Mouse (Mus musculus): ENCODE measurements at regions not wholly inside any gene's neighbourhood (a gene's known extent, or its start where the extent isn't known, plus 50 kb on each side); places are given as distances from the start of the nearest gene placed in this dataset.
A peak's percentile ranks its signal among the peaks of the same experiment; 100 is the strongest.
"Not testable (repeated sequence)": the region's sequence is repeated elsewhere in the genome, so short reads cannot be mapped to it uniquely, and the experiment has no call there.

- peak in 1 of 2 experiments; percentile 7 for DNase-seq (ENCODE audit: low spot score in 2 of 2)
Measured at GRCm38 (mm10) chr9:51660908-51661874, 103.9 kb upstream of the Arhgap20 start.

- no peak for DNase-seq (ENCODE audit: low spot score in 2 of 2)
Measured at GRCm38 (mm10) chr9:51661911-51662310, 103.2 kb upstream of the Arhgap20 start.

DNA sequence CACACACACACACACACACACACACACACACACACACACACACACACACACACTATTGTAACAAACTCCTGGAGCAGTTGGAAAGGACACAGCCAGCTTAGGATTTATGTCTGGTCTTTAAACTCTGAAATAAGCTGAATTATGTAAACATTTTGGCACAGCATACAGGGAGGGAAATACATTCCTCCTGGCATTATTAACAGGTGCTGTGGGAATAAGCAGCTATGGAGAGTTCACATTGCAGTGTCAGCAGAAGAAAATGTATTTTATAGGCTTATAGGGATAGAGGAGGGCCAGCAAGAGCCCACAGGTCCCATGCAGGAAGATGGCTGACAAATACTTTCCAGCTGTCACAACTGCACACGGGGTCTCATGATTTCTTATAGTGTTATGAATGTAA lies 100.8 kb upstream of the Arhgap20 start:
- DNase-seq (ENCODE audit: low spot score in 2 of 2) = no peak

DNA sequence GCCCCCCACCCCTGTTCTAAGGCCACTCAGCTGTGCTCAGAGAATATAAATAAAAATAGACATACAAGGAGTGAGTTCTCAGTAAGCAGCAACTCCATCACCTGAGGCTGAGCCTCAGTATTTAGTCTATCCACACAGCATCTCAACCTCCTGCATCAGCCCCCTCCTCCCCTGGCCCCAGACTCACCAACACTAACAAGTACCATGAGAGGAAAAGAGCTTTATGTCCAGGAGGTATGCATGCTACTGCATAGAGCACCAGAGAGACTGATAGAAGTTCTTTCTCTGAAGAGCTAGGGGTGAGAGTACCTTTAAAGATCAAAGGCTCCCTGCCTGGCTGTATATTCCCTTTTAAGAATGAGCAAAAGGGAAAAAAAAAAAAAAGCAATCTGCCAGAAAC lies 100.3 kb upstream of the Arhgap20 start:
- DNase-seq (ENCODE audit: low spot score in 2 of 2) = no peak

DNA sequence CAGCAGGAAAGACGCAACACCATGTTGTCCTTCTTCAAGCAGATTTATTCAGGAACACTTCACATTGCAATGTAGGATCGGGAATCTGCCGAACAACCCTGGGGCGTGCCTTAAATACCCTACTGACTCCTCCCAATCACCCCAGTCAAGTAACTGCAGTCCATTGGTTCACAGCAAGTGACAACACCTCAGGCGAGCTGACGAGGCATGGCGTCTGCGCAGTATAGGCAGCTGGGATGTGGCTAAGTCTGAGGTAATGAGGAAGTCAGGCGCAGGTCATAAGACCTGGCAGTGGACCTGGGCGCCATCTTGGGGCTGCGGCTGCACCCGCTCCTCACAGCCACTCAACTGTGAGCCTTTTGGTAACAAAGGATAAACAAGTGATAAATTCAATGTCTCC lies 96.2 kb upstream of the Arhgap20 start:
- not testable (repeated sequence) for DNase-seq (ENCODE audit: low spot score in 2 of 2)

- no peak for DNase-seq (ENCODE audit: low spot score in 2 of 2)
Measured at GRCm38 (mm10) chr9:51670531-51670930, 94.6 kb upstream of the Arhgap20 start.

- DNase-seq (ENCODE audit: low spot score in 2 of 2) = no peak
Measured at GRCm38 (mm10) chr9:51686536-51686935, 78.6 kb upstream of the Arhgap20 start.

DNA sequence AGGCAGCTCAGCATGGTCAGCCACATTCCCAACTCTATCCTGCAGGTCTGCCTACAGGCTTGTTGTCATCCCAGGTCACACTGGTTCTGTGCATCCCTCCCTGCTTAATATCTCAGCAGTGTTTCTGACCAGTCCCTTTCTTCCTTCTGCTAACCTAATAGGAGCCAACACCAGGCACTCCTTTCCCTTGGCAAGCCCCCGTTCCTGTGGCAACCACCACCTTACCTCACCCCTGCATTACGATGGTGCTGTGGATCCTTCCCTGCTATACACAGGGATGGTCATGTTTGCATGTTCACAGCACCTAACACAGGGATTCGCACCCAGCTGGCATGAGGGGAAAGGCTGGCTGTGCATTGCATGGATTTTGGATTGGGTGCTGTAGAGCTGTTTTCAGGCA lies 50.8 kb upstream of the Arhgap20 start:
- DNase-seq (ENCODE audit: low spot score in 2 of 2) = no peak
